Mouse (Mus musculus) testis, postnatal 10 days (tissue): ENCODE results near the gene Rtl4.

Experiments used
- DNase-seq: peaks from one replicate; pipeline ENCODE4 v3.0.0; 2021; ENCODE audit warnings: low spot score

Gene Rtl4

GRCm38 (mm10) chrX:144688207-144689118 is at the start of gene Rtl4:
Gene Rtl4, plus strand, starts transcription at chrX:144688907.
- DNase-seq: peak; percentile 38

- DNase-seq: no peak
Observed at GRCm38 (mm10) chrX:144644756-144645155, 44.0 kb upstream of the Rtl4 start.

- no peak for DNase-seq
Observed at GRCm38 (mm10) chrX:144645394-144645793, 43.3 kb upstream of the Rtl4 start.

- DNase-seq: no peak
Observed at GRCm38 (mm10) chrX:144652196-144652595, 36.5 kb upstream of the Rtl4 start.

GRCm38 (mm10) chrX:144687742-144688141 is 965 bp upstream of the Rtl4 start:
- DNase-seq: no peak

GRCm38 (mm10) chrX:144688142-144688206 is 733 bp upstream of the Rtl4 start, which contains the start of gene Trpc5:
Gene Trpc5, minus strand, starts transcription at chrX:144688180.
- DNase-seq: no peak

GRCm38 (mm10) chrX:144689119-144689858 is 582 bp downstream of the Rtl4 start:
- DNase-seq: peak; percentile 35

- no peak for DNase-seq
Observed at GRCm38 (mm10) chrX:144689859-144690181, 1.1 kb downstream of the Rtl4 start.

- DNase-seq: no peak
Observed at GRCm38 (mm10) chrX:144716330-144716729, 27.6 kb downstream of the Rtl4 start.

- no peak for DNase-seq
Observed at GRCm38 (mm10) chrX:144747528-144748049, 58.9 kb downstream of the Rtl4 start.

- no peak for DNase-seq
Observed at GRCm38 (mm10) chrX:144986980-144987379, 298.3 kb downstream of the Rtl4 start.

- DNase-seq: no peak
Observed at GRCm38 (mm10) chrX:145065484-145065913, 376.8 kb downstream of the Rtl4 start.

- DNase-seq: no peak
Observed at GRCm38 (mm10) chrX:145089802-145090201, 401.1 kb downstream of the Rtl4 start.

GRCm38 (mm10) chrX:145090360-145090759 is 401.7 kb downstream of the Rtl4 start:
- no peak for DNase-seq

- no peak for DNase-seq
Observed at GRCm38 (mm10) chrX:145090964-145091363, 402.3 kb downstream of the Rtl4 start.
